Mouse (Mus musculus) lung, embryonic 16.5 days (tissue): ENCODE results near the gene Cbx7. TPM values are rescaled to one million over a fixed set of nuclear protein-coding genes. Genes with fewer than 3 reads are reported as not detected.

ENCODE experiments used
- ATAC-seq: fragments of 200-750 bp; cut with Nextera tagmentation; 2 replicates; pipeline ENCODE4 v1.8.0; 2017; ENCODE audit warnings: low read depth, mild to moderate bottlenecking, moderate library complexity
- H3K27ac ChIP-seq: fragments of 300-500 bp; sonication (generic); 2 replicates; pipeline ENCODE4 v1.5.1; 2014; ENCODE audit warnings: mild to moderate bottlenecking, control low read depth, low read length
- H3K27me3 ChIP-seq: fragments of 300-500 bp; sonication (generic); 2 replicates; pipeline ENCODE4 v1.6.1; 2014; ENCODE audit warnings: low read depth, low read length, mixed read lengths; ENCODE audit not compliant: control insufficient read depth, insufficient read depth
- H3K36me3 ChIP-seq: fragments of 300-500 bp; sonication (generic); 2 replicates; pipeline ENCODE4 v1.6.1; 2014; ENCODE audit warnings: low read length; ENCODE audit not compliant: control insufficient read depth, insufficient read depth
- H3K4me1 ChIP-seq: fragments of 300-500 bp; sonication (generic); replicated peaks from 2 replicates; pipeline ENCODE4 v1.6.1; 2014; ENCODE audit warnings: low read length, mixed read lengths; ENCODE audit not compliant: control insufficient read depth, insufficient read depth
- H3K4me2 ChIP-seq: fragments of 300-500 bp; sonication (generic); 2 replicates; pipeline ENCODE4 v1.6.1; 2014; ENCODE audit warnings: low read depth, low read length, control low read depth
- H3K4me3 ChIP-seq: fragments of 300-500 bp; sonication (generic); 2 replicates; pipeline ENCODE4 v1.5.1; 2014; ENCODE audit warnings: mild to moderate bottlenecking, low read length, control low read depth
- H3K9ac ChIP-seq: fragments of 300-500 bp; sonication (generic); 2 replicates; pipeline ENCODE4 v1.6.1; 2014; ENCODE audit warnings: low read length, control low read depth
- H3K9me3 ChIP-seq: fragments of 300-500 bp; sonication (generic); 2 replicates; pipeline ENCODE4 v1.6.1; 2016; ENCODE audit warnings: low read length; ENCODE audit not compliant: control insufficient read depth
- WGBS: fragments of 180-500 bp; shearing (Covaris S2); extraction: QIAGEN DNeasy Blood & Tissue Kit; methylation state at CpG from one replicate; pipeline ENCODE4 v1.1.7; 2014; 5-methylcytosine and 5-hydroxymethylcytosine counted together
- polyA plus RNA-seq: library from polyadenylated mRNA; unstranded; fragments of >200 nt; fragmentation: Nextera tagmentation; extraction: Ambion mirVana; gene quantifications from 2 replicates; pipeline ENCODE4 v1.2.1, GENCODE M21; 2015

The Cbx7 gene
- polyA plus RNA-seq, 1 experiment from 2014 or later: 3.1 TPM

GRCm38 (mm10) chr15:79958418-79958817, 12.5 kb downstream of the Cbx7 start:
- WGBS: 49% methylated on average over 3 of the region's 3 CpGs
- no peak for ATAC-seq

GRCm38 (mm10) chr15:79956559-79956958, 14.4 kb downstream of the Cbx7 start:
- H3K36me3 ChIP-seq: no peaks in the 10 kb centered on the region
- H3K9ac ChIP-seq: no peak overlapping the region
- 50% methylated on average over 8 of the region's 8 CpGs for WGBS
- peak; percentile 77 for ATAC-seq
- H3K4me3 ChIP-seq: no peak overlapping the region
- no peak overlapping the region for H3K4me2 ChIP-seq
- no peaks in the 10 kb centered on the region for H3K9me3 ChIP-seq
- H3K4me1 ChIP-seq: peaks cover 13% of the 10 kb centered on the region
- peak overlapping the region; percentile 45; the same call in 1 of the 2 replicates for H3K27ac ChIP-seq
- H3K27me3 ChIP-seq: no peaks in the 10 kb centered on the region

More at GRCm38 (mm10) chr15:79958418-79958817, 12.5 kb downstream of the Cbx7 start:
- no peaks in the 10 kb centered on the region; the same call in none of the 2 replicates for H3K4me1 ChIP-seq
- H3K27me3 ChIP-seq: no peaks in the 10 kb centered on the region
- no peaks in the 10 kb centered on the region for H3K9me3 ChIP-seq
- no peak overlapping the region for H3K9ac ChIP-seq
- no peak overlapping the region for H3K27ac ChIP-seq
- H3K4me3 ChIP-seq: no peak overlapping the region
- H3K4me2 ChIP-seq: no peak overlapping the region
- H3K36me3 ChIP-seq: no peaks in the 10 kb centered on the region

- ATAC-seq: no peak
- Histone ChIP-seq H3K4me2 (no peak overlapping the region), H3K9ac (no peak overlapping the region), H3K27me3 (no peaks in the 10 kb centered on the region), H3K27ac (peak overlapping the region; percentile 60; the same call in 1 of the 2 replicates), H3K4me1 (peaks cover 30% of the 10 kb centered on the region), H3K4me3 (no peak overlapping the region), H3K9me3 (no peaks in the 10 kb centered on the region), H3K36me3 (no peaks in the 10 kb centered on the region)
- 64% methylated on average over 7 of the region's 7 CpGs for WGBS
Observed at GRCm38 (mm10) chr15:79953470-79953869, 17.4 kb downstream of the Cbx7 start.

GRCm38 (mm10) chr15:79952504-79953231, 18.3 kb downstream of the Cbx7 start:
- ATAC-seq: peak; percentile 53
- Histone ChIP-seq H3K27me3 (no peaks in the 10 kb centered on the region), H3K4me3 (no peak overlapping the region), H3K27ac (peak overlapping the region; percentile 60), H3K36me3 (no peaks in the 10 kb centered on the region), H3K4me1 (peaks cover 30% of the 10 kb centered on the region), H3K4me2 (peak overlapping the region; percentile 28; the same call in 1 of the 2 replicates), H3K9me3 (no peaks in the 10 kb centered on the region), H3K9ac (0 out of 2 replicates have a peak overlapping the region, but pooled peaks have one; percentile 11)
- WGBS: 24% methylated on average over 11 of the region's 11 CpGs

GRCm38 (mm10) chr15:79951730-79952503, 19.0 kb downstream of the Cbx7 start:
- Histone ChIP-seq H3K9me3 (no peaks in the 10 kb centered on the region), H3K4me2 (peak overlapping the region; percentile 28), H3K4me3 (no peak overlapping the region), H3K36me3 (no peaks in the 10 kb centered on the region), H3K27me3 (no peaks in the 10 kb centered on the region), H3K4me1 (peaks cover 30% of the 10 kb centered on the region), H3K27ac (peak overlapping the region; percentile 60), H3K9ac (peak overlapping the region; percentile 47; the same call in 1 of the 2 replicates)
- WGBS: 14% methylated on average over 14 of the region's 14 CpGs
- ATAC-seq: peak; percentile 65

GRCm38 (mm10) chr15:79951226-79951625, 19.7 kb downstream of the Cbx7 start:
- H3K9ac ChIP-seq: peak overlapping the region; percentile 63; the same call in 1 of the 2 replicates
- H3K27me3 ChIP-seq: no peaks in the 10 kb centered on the region
- H3K36me3 ChIP-seq: no peaks in the 10 kb centered on the region
- no peak overlapping the region for H3K4me2 ChIP-seq
- no peaks in the 10 kb centered on the region for H3K9me3 ChIP-seq
- no peak overlapping the region for H3K4me3 ChIP-seq
- no peak for ATAC-seq
- peak overlapping the region; percentile 60 for H3K27ac ChIP-seq
- peaks cover 30% of the 10 kb centered on the region for H3K4me1 ChIP-seq
- WGBS: 68% methylated on average over 6 of the region's 6 CpGs

GRCm38 (mm10) chr15:79950250-79951025, 20.5 kb downstream of the Cbx7 start:
- peak overlapping the region; percentile 63 for H3K9ac ChIP-seq
- 3% methylated on average over 24 of the region's 24 CpGs for WGBS
- H3K4me1 ChIP-seq: peaks cover 30% of the 10 kb centered on the region
- no peaks in the 10 kb centered on the region for H3K36me3 ChIP-seq
- no peaks in the 10 kb centered on the region for H3K9me3 ChIP-seq
- ATAC-seq: peak; percentile 46
- H3K27me3 ChIP-seq: no peaks in the 10 kb centered on the region
- peak overlapping the region; percentile 59 for H3K4me2 ChIP-seq
- H3K27ac ChIP-seq: peak overlapping the region; percentile 60
- peak overlapping the region; percentile 36 for H3K4me3 ChIP-seq

GRCm38 (mm10) chr15:79947681-79948080, 23.2 kb downstream of the Cbx7 start:
- 52% methylated on average over 6 of the region's 6 CpGs for WGBS
- Histone ChIP-seq H3K9me3 (no peaks in the 10 kb centered on the region), H3K9ac (no peak overlapping the region), H3K27ac (no peak overlapping the region), H3K4me1 (peaks cover 28% of the 10 kb centered on the region), H3K4me3 (no peak overlapping the region), H3K27me3 (no peaks in the 10 kb centered on the region), H3K36me3 (no peaks in the 10 kb centered on the region), H3K4me2 (no peak overlapping the region)
- no peak for ATAC-seq
